Mouse (Mus musculus) CH12F3 (cell line): ENCODE data around the gene Gm14305.
"Not testable (repeated sequence)": the region's sequence is repeated elsewhere in the genome, so short reads cannot be mapped to it uniquely, and the experiment has no call there.

Experiments used
- in situ Hi-C: fragments of 300-500 bp; cut with MboI; formaldehyde crosslinking; loops from 2 replicates; pipeline ENCODE4 v1.14.3; 2020; ENCODE audit warnings: low sequenced_read_pairs

Gene Gm14305

DNA sequence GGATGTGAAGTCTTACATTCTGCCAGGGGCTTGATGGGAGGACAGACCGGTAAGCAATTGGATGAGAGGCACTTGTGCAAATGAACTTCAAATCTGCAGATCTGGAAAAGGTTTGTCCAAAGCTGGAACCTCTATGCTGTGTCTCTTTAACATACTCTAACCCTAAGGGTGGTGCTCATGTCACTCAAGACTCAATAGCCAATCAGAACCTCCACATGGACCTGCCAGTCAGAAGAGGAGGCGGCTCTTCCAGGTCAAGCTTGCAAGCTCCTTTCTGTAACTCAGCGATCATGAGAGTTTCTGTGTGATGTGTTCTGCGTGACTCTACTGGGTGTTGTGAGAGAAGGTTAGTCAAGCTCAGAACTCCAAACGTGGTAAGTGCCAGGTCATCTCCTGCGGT lies at the start of gene Gm14305:
Gene Gm14305, plus strand, starts transcription at position 278 of the 400 bp plus-strand sequence.
- in situ Hi-C loops = not testable (repeated sequence)

DNA sequence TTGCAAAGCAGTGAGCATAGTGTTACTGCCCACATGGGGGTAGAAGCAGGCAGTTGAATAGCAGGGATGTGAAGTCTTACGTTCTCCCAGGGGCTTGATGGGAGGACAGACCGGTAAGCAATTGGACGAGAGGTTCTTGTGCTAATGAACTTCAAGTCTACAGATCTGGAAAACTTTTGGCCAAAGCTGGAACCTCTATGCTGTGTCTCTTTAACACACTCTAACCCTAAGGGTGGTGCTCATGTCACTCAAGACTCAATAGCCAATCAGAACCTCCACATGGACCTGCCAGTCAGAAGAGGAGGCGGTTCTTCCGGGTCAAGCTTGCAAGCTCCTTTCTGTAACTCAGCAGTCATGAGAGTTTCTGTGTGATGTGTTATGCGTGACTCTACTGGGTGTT lies 37.9 kb upstream of the Gm14305 start, which contains the start of gene Zfp973:
Gene Zfp973, plus strand, starts transcription at position 301 of the 400 bp plus-strand sequence.
- in situ Hi-C loops = not testable (repeated sequence)
